Mouse (Mus musculus) telencephalon, adult 2 months (tissue): ENCODE measurements around the gene Morn1.
A peak's percentile ranks its signal among the peaks of the same experiment; 100 is the strongest.

ENCODE experiments used
- DNase-seq: peaks from one replicate; pipeline ENCODE4 v3.0.0-alpha.2; 2011; ENCODE audit warnings: low read depth, low spot score

Gene Morn1

DNA sequence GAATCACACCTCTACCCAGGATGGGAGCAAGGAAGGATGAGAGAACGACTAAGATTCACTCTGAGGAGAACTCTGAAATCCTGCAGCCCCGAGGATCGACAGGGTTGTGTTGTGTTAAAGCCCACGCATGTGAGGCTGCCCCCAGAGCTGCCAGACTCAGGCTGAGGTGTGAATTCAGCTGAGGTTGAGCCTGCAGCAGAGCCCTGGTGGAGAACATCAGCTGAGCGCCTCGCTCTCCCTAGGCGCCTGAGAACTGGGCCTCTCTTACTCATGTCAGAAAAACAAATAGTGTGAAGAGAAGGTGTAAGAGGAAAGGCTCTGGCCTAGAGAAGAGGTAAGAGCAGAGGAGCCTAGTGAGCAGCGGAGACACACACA, 72.2 kb downstream of the Morn1 start:
- no peak for DNase-seq

DNA sequence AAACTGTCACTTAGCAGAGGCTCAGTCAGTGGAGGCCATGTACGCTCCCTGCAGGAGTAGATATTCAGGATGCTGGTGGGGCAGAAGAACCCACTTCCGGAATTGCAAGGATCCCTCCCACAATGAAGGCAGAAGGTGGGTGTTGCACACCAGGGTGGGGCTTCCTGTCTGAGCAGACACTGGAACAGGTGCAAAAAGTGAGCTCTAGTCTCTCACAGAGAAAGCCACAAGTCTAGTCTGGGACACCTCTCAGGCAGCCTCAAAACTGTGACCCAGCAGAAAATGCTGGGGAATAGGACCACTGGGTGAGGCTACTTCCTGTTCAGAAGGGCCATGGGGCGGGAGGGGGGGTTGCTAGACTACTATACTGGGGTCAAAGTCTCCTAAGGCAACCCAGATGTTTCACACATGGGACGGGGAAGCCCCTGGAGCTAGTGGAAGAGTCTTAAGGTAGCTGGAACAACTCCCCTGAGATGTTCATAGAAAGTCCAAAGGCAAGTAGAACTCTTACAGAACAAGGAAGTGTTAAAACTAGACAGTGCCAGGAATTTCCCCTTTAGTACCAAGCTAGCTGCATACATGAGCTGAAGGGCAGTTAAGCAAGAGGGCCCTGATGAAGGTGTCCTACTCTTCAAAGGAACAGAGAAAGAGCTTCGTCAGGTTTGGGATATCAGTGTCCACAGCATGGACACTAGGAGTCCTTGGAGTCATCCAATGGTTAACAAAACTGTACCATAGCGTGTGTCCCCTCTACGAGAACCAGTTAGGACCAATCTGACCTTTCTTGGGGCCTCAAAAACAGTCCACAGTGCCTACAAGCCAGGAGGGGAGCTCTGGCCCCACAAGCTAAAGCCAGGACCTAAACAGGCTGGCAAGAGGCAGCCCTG, 76.3 kb downstream of the Morn1 start:
- DNase-seq = no peak

- DNase-seq = no peak
These were observed 76.9 kb downstream of the Morn1 start for GRCm38 (mm10) chr4:155163320-155163651.

- DNase-seq = no peak
These were observed 77.3 kb downstream of the Morn1 start for GRCm38 (mm10) chr4:155163685-155164084.

GRCm38 (mm10) chr4:155164550-155164949, 78.2 kb downstream of the Morn1 start:
- DNase-seq = no peak

DNA sequence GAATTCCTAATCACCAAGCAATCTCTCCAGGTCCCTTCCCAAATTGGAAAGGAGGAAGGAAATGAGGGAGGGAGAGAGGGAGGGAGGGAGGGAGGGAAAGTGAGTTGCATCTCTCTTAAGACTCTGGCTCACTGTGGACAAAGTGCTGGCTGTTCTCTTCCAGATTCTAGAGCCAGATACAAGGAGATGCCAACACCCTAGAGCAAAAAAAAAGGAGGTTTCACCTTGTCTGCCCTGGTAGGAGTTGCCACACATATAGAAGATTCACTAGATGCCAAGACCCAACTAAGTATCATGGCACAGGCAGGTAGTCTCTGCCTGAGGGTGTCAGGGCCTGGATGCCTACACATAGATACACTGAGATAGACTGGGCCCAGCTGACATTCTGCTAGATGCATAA, 79.5 kb downstream of the Morn1 start:
- no peak for DNase-seq

- DNase-seq = no peak
These were observed 82.5 kb downstream of the Morn1 start for GRCm38 (mm10) chr4:155168835-155169252.

DNA sequence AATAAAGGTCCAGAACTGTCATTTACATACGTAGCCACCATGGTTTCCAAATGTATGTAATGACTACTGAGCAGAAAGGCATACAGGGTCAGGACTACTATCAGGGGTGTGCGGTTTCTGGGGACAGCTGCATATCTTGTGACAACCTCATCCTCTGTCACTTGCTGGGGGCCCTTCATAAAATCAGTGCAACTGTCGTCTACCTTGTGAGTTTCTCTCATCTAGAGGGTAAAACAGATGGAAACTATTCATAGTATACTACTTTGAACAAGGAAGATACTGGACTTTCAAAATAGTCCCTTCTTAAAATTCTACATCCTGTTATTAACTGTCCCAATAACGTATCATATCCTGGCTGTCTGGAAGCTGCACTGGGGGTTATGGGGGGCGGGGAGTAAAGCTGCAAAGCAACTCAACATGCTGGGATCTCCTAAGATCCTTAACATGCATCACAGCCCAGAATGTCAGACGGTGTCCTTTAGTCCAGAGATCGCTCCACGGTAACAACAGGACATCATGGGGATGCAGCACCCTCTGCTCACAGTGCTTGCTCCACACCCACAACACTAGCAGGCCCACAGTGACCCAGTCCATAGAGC, 84.3 kb downstream of the Morn1 start:
- no peak for DNase-seq

DNA sequence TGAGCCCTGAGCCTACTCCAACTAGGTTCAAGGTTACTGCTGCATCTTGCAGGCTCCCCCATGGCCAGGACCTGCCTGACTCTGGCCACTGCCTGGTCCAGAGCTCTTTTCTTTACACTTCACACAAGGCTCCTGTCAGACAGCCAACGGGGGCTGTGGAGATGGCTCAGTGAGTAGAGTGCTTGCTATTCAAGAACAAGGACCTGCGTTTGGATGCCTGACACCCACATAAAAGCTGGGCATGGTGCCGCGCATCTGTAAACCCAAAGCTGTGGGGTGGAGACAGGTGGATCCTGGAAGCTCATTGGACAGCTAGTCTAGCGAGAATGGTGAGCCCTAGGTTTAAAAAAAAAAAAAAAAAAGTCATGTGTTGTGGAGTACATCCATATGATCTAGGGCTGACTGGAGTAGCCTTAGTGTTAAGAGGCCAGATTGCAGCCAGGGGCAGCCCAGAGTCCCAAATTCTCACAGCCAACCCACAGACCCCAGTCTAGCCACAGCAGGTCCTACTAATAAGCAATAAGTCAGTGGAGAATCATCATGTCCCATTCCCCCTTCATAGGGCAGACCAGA, 85.7 kb downstream of the Morn1 start:
- DNase-seq = no peak

DNA sequence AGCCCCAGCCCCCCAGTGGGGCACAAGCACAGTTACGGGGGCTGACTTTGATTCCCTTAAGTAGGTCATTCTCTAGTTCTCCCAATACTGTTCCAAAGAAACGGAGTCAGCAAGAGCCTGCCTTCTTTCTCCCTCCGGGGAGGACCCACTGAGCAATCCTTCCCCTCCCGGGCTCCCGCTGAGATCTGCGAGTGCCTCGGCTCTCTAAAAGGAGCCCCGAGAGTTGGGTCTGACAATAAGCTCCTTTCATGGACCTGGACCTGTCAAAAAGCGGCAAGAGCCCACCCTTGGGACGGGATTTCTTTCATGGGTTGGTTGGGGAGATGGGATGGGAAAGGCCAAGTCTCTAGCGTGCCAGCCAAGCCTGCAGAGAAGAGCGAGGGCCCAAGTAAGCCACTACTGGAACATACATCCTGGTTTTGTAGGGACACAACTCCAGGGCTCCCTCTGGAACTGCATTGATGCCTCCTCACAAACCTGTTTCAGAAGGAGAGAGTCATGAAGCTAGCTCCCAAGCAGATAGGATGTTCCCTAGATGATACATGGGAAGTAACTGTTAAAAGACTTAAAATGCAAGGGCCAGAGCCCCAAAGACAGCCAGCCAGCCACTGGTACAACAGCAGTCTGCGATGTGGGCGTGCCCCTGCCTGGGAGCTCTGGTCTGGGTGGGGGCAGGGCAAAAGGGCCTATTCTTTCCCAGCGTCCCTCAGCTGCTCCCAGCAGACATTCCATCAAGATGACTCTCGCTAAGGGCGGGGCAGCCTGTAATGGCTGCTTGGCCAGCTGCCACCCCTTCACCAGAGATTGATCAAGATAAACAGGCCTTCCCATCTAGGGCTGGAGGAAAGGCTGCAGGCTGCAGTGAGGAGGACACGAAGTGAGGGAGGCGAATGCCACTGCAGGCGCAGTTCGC, 86.8 kb downstream of the Morn1 start:
- peak; percentile 67 for DNase-seq

GRCm38 (mm10) chr4:155173822-155174785, 87.7 kb downstream of the Morn1 start:
- no peak for DNase-seq

DNA sequence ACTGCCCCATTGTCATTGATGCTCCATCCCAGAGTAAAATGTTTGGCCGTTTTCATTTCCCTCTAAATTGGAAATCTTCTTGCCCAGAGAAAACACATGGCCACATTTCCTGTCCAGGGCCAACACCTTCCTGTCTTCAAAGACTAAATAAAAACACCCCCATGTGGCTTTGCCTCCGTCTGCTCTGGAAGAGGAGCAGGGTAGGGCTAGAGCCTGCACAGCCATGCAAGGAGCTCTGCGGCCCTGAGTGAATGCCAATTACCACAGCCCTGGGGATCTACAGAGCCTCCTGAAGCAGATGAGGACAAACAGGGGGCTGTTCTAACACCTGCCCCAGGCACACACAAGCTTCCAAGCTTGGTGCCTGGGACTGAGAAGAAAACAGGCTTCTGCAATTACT, 89.8 kb downstream of the Morn1 start:
- no peak for DNase-seq

DNA sequence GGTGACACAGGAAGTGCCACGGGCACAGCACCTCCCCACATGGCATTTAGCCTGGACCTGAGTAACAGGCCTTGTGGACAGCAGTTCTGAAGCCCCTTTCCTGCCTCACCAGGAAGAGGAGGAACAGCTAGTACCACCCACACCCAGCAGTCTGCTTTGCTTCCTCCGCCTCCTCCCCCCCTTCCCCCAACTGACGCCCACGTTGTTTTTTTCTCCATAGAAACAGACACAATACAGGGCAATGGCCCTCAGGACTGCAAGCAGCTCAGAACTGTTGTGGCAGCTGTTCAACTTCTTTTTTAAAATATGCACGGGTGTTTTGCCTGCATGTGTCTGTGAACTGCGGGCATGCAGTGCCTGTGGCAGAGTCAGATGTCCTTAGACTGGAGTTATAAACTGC, 91.9 kb downstream of the Morn1 start:
- no peak for DNase-seq

DNA sequence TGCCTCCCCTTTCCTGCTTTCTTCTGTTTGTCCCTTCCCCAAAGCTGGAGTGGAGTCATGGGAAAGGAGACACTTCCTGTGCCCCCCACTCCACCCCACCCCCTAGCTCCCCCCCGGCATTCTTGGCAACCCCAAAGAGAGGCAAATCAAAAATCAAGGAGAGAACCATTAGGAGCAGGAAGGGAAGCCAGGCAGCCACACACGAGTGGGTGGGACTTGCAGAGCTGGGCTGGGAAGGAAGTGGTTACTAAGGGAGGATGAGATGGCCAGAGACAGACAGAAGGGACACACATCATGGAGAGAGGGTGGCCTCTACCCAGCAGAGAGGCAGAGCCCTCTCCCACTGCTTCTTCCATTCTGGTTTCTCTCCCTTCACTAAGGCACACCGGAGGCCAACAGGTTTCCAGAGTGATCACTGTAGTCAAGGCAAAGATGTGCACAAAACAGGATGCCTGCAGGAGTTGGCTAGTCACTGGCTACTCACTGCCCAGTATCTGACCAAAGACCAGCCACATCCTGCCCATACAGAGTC, 92.7 kb downstream of the Morn1 start:
- no peak for DNase-seq

- DNase-seq = no peak
These were observed 96.8 kb downstream of the Morn1 start for GRCm38 (mm10) chr4:155183201-155183600.

- DNase-seq = no peak
These were observed 98.1 kb downstream of the Morn1 start for GRCm38 (mm10) chr4:155184248-155185070.

DNA sequence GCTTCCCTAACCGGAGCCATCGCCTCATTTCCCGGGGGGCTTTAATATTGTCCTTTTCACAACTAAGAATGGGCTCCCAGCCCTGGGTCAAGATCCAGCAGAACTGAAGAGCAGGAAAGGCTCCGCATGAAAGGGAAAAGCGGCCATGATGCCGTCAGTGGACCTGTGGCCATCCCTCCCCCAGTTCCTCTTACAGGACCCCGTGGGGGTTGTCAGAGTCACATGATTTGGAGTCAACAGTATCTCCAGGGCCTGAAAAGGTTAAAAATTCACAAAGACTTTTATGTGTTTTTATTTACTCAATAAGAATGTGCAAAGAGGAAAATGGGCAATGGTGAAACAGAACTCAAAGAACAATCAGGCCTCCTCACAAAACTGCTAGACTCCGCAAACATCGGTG, 99.5 kb downstream of the Morn1 start:
- DNase-seq = no peak

DNA sequence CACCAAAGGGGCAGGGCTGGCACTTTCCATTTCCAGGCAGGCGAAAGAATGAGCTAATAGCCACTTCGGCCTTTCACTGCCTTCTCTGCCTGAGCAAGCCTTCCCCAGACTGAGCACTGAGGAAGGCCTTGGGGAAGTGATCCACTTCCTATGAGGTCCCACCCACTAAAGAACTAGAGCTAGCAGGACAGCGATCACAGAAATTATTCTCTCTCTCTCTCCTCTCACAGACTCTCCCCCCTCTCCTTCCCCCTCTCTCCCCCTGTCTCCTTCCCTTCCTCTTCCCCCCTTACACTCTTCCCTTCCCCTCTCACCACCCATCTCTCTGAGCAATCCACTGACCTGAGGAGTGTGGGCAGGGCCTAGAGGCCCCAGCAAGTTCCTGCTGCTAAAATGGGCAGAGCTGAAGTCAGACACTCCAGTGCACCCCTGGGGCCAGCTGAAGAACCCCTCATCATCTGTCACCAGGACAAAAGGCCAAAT, 100.9 kb downstream of the Morn1 start:
- no peak for DNase-seq

DNA sequence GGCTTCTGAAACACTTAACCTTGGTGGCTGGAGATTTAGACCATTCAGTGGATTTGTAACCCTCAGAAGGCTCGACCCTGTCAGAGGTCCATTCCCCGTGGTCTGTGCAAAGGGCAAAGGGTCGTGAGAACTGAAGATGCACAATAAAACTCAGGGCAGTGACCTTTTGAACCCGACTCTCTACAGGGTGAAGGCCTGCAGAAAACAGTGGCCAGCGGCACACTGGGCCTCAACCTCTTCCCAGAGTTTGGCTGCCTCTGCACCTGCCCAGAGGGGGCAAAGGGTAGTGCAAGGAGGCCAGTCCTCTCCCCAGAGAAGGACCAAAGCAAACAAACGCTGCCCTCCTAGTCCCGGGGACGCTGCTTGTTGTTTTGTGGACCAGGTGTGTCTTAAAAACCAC, 102.0 kb downstream of the Morn1 start:
- DNase-seq = no peak

GRCm38 (mm10) chr4:155188803-155189202, 102.4 kb downstream of the Morn1 start:
- no peak for DNase-seq
